Mouse (Mus musculus) testis, adult 2 months (tissue): ENCODE data around the gene Dnajc2.

Source experiments
- CTCF ChIP-seq: fragments of 200-500 bp; IDR thresholded peaks from 2 replicates; pipeline ENCODE4 v1.5.1; 2012; ENCODE audit warnings: low read depth, mild to moderate bottlenecking, inconsistent platforms, low read length, moderate library complexity; ENCODE audit not compliant: control insufficient read depth, insufficient read depth, insufficient replicate concordance
- POLR2A ChIP-seq: fragments of 200-500 bp; IDR thresholded peaks from 2 replicates; pipeline ENCODE4 v1.6.1; 2012; ENCODE audit warnings: low read depth, mild to moderate bottlenecking, inconsistent platforms, low read length, moderate library complexity; ENCODE audit not compliant: control insufficient read depth

- TF ChIP-seq CTCF: no peak
- TF ChIP-seq POLR2A: no peak
These were observed 19.8 kb upstream of the Dnajc2 start for GRCm38 (mm10) chr5:21804837-21805236.
